Mouse (Mus musculus) heart, postnatal 0 days (tissue): ENCODE results near the gene Apoa1. TPM values are rescaled to one million over a fixed set of nuclear protein-coding genes. Genes with fewer than 3 reads are reported as not detected.

Experiments used
- ATAC-seq: fragments of 200-750 bp; cut with Nextera tagmentation; 2 replicates; pipeline ENCODE4 v1.8.0; 2017; ENCODE audit warnings: low read depth, moderate number of reproducible peaks, moderate library complexity; ENCODE audit not compliant: insufficient read depth
- DNase-seq: peaks from one replicate; pipeline ENCODE4 v3.0.0-alpha.2; 2016; ENCODE audit warnings: low spot score
- H3K27ac ChIP-seq: fragments of 300-500 bp; sonication (generic); 2 replicates; pipeline ENCODE4 v1.5.1; 2014; ENCODE audit warnings: low read depth, mild to moderate bottlenecking
- H3K27me3 ChIP-seq: fragments of 300-500 bp; sonication (generic); 2 replicates; pipeline ENCODE4 v1.6.1; 2014; ENCODE audit warnings: low read length, mixed read lengths; ENCODE audit not compliant: control insufficient read depth, insufficient read depth
- H3K36me3 ChIP-seq: fragments of 300-500 bp; sonication (generic); replicated peaks from 2 replicates; pipeline ENCODE4 v1.6.1; 2014; ENCODE audit warnings: low read length, mixed read lengths; ENCODE audit not compliant: control insufficient read depth, insufficient read depth
- H3K4me1 ChIP-seq: fragments of 300-500 bp; sonication (generic); 2 replicates; pipeline ENCODE4 v1.6.1; 2014; ENCODE audit warnings: antibody characterized with exemption; ENCODE audit not compliant: control insufficient read depth, insufficient read depth
- H3K4me2 ChIP-seq: fragments of 300-500 bp; sonication (generic); 2 replicates; pipeline ENCODE4 v1.6.1; 2014; ENCODE audit warnings: low read depth, mild to moderate bottlenecking, low read length, moderate library complexity
- H3K4me3 ChIP-seq: fragments of 300-500 bp; sonication (generic); 2 replicates; pipeline ENCODE4 v1.5.1; 2014; ENCODE audit warnings: low read depth, low read length
- H3K9ac ChIP-seq: fragments of 300-500 bp; sonication (generic); replicated peaks from 2 replicates; pipeline ENCODE4 v1.6.1; 2014; ENCODE audit warnings: low read depth, low read length, mixed read lengths
- H3K9me3 ChIP-seq: fragments of 300-500 bp; sonication (generic); replicated peaks from 2 replicates; pipeline ENCODE4 v1.6.1; 2016; ENCODE audit warnings: low read length; ENCODE audit not compliant: control insufficient read depth
- CTCF ChIP-seq: IDR thresholded peaks from 2 replicates; pipeline ENCODE4 v1.5.1; 2016; ENCODE audit warnings: antibody characterized with exemption, control low read depth, low read depth
- EP300 ChIP-seq: IDR thresholded peaks from 2 replicates; pipeline ENCODE4 v1.6.1; 2016; ENCODE audit warnings: antibody characterized with exemption, low read depth
- WGBS: fragments of 180-500 bp; shearing (Covaris S2); extraction: QIAGEN DNeasy Blood & Tissue Kit; methylation state at CpG from one replicate; pipeline ENCODE4 v1.1.7; 2014; 5-methylcytosine and 5-hydroxymethylcytosine counted together
- polyA plus RNA-seq: library from polyadenylated mRNA; unstranded; fragments of >200 nt; fragmentation: Nextera tagmentation; extraction: Ambion mirVana; gene quantifications from 2 replicates; pipeline ENCODE4 v1.2.1, GENCODE M21; 2015
- total RNA-seq: library from RNA; depleted of rRNA; stranded (reverse); fragments of >200 nt; gene quantifications from 2 replicates; pipeline ENCODE4 v1.2.3, GENCODE M21; 2014; ENCODE audit warnings: low replicate concordance

Apoa1 gene
- total and polyA plus RNA-seq, 2 experiments from 2014 or later = 1.8 TPM; not detected in 1

GRCm38 (mm10) chr9:46235596-46235648, 7.0 kb downstream of the Apoa1 start, which contains the start of gene Apoc3:
Gene Apoc3, minus strand, starts transcription at chr9:46235636.
- Histone ChIP-seq H3K9ac (no peak within 1 kb of the TSS), H3K4me1 (peaks cover 3% of the 10 kb centered on the region), H3K9me3 (no peaks in the 10 kb centered on the region), H3K4me2 (no peak within 1 kb of the TSS), H3K27ac (no peak within 1 kb of the TSS), H3K36me3 (no peaks in the 10 kb centered on the region), H3K4me3 (no peak within 1 kb of the TSS), H3K27me3 (peaks cover 14% of the 10 kb centered on the region; the same call in 1 of the 2 replicates)
- ATAC-seq = no peak
- TF ChIP-seq CTCF (no peak), EP300 (no peak)
- DNase-seq = no peak

- 59% methylated on average over 4 of the region's 4 CpGs for WGBS
- H3K36me3 ChIP-seq = no peaks in the 10 kb centered on the region
- H3K27ac ChIP-seq = no peak overlapping the region
- no peak for DNase-seq
- H3K9ac ChIP-seq = no peak overlapping the region
- ATAC-seq = no peak
- peaks cover 12% of the 10 kb centered on the region; the same call in 1 of the 2 replicates for H3K27me3 ChIP-seq
- H3K4me1 ChIP-seq = peaks cover 1% of the 10 kb centered on the region; the same call in 1 of the 2 replicates
- TF ChIP-seq EP300 (no peak), CTCF (no peak)
- no peak overlapping the region for H3K4me2 ChIP-seq
- no peaks in the 10 kb centered on the region for H3K9me3 ChIP-seq
- no peak overlapping the region for H3K4me3 ChIP-seq
Observed at GRCm38 (mm10) chr9:46235649-46236048, 7.3 kb downstream of the Apoa1 start.

GRCm38 (mm10) chr9:46238850-46239249, 10.5 kb downstream of the Apoa1 start:
- H3K9ac ChIP-seq = no peak overlapping the region
- no peak for TF ChIP-seq EP300
- no peak for TF ChIP-seq CTCF
- 0 out of 2 replicates have a peak, but pooled peaks cover 6% of the 10 kb centered on the region for H3K27me3 ChIP-seq
- no peak for DNase-seq
- H3K4me2 ChIP-seq = no peak overlapping the region
- H3K36me3 ChIP-seq = no peaks in the 10 kb centered on the region
- peaks cover 7% of the 10 kb centered on the region; the same call in 1 of the 2 replicates for H3K4me1 ChIP-seq
- H3K9me3 ChIP-seq = no peaks in the 10 kb centered on the region
- H3K27ac ChIP-seq = no peak overlapping the region
- ATAC-seq = no peak
- 87% methylated on average over 7 of the region's 7 CpGs for WGBS
- H3K4me3 ChIP-seq = no peak overlapping the region

- no peak for ATAC-seq
Observed at GRCm38 (mm10) chr9:46240526-46241153, 12.3 kb downstream of the Apoa1 start, which contains the start of gene Apoa4. Gene Apoa4, plus strand, starts transcription at chr9:46240696.

GRCm38 (mm10) chr9:46241818-46242217, 13.4 kb downstream of the Apoa1 start:
- H3K4me3 ChIP-seq = no peak overlapping the region

More at GRCm38 (mm10) chr9:46240526-46241153, 12.3 kb downstream of the Apoa1 start, which contains the start of gene Apoa4:
- H3K27ac ChIP-seq = no peak within 1 kb of the TSS
- peaks cover 7% of the 10 kb centered on the region; the same call in 1 of the 2 replicates for H3K4me1 ChIP-seq
- 0 out of 2 replicates have a peak, but pooled peaks cover 6% of the 10 kb centered on the region for H3K27me3 ChIP-seq
- no peak within 1 kb of the TSS for H3K9ac ChIP-seq
- no peak within 1 kb of the TSS for H3K4me2 ChIP-seq
- no peak within 1 kb of the TSS for H3K4me3 ChIP-seq
- DNase-seq = no peak
- WGBS = 60% methylated on average over 7 of the region's 7 CpGs
- no peaks in the 10 kb centered on the region for H3K9me3 ChIP-seq
- no peak for TF ChIP-seq CTCF
- no peaks in the 10 kb centered on the region for H3K36me3 ChIP-seq

GRCm38 (mm10) chr9:46243122-46243521, 14.7 kb downstream of the Apoa1 start:
- H3K4me3 ChIP-seq = no peak overlapping the region
- no peaks in the 10 kb centered on the region for H3K9me3 ChIP-seq
- TF ChIP-seq CTCF (no peak), EP300 (no peak)
- 42% methylated on average over 4 of the region's 4 CpGs for WGBS
- no peaks in the 10 kb centered on the region for H3K36me3 ChIP-seq
- DNase-seq = no peak
- H3K4me1 ChIP-seq = peaks cover 7% of the 10 kb centered on the region; the same call in 1 of the 2 replicates
- no peak overlapping the region for H3K4me2 ChIP-seq
- no peak overlapping the region for H3K9ac ChIP-seq
- ATAC-seq = no peak
- no peak overlapping the region for H3K27ac ChIP-seq
- H3K27me3 ChIP-seq = 0 out of 2 replicates have a peak, but pooled peaks cover 6% of the 10 kb centered on the region

More at GRCm38 (mm10) chr9:46241818-46242217, 13.4 kb downstream of the Apoa1 start:
- H3K4me2 ChIP-seq = no peak overlapping the region
- 62% methylated on average over 2 of the region's 2 CpGs for WGBS
- no peak for DNase-seq
- H3K9ac ChIP-seq = no peak overlapping the region
- no peak for ATAC-seq
- peaks cover 7% of the 10 kb centered on the region; the same call in 1 of the 2 replicates for H3K4me1 ChIP-seq
- 0 out of 2 replicates have a peak, but pooled peaks cover 6% of the 10 kb centered on the region for H3K27me3 ChIP-seq
- no peaks in the 10 kb centered on the region for H3K9me3 ChIP-seq
- TF ChIP-seq EP300 (no peak), CTCF (no peak)
- H3K27ac ChIP-seq = no peak overlapping the region
- H3K36me3 ChIP-seq = no peaks in the 10 kb centered on the region
